Mouse (Mus musculus) heart, postnatal 0 days (tissue): ENCODE measurements around the gene Olfr318. TPM values are rescaled to one million over a fixed set of nuclear protein-coding genes. Genes with fewer than 3 reads are reported as not detected.
"Not testable (repeated sequence)": the region's sequence is repeated elsewhere in the genome, so short reads cannot be mapped to it uniquely, and the experiment has no call there.

Experiments
- ATAC-seq: fragments of 200-750 bp; cut with Nextera tagmentation; 2 replicates; pipeline ENCODE4 v1.8.0; 2017; ENCODE audit warnings: low read depth, moderate number of reproducible peaks, moderate library complexity; ENCODE audit not compliant: insufficient read depth
- DNase-seq: peaks from one replicate; pipeline ENCODE4 v3.0.0-alpha.2; 2016; ENCODE audit warnings: low spot score
- H3K27ac ChIP-seq: fragments of 300-500 bp; sonication (generic); 2 replicates; pipeline ENCODE4 v1.5.1; 2014; ENCODE audit warnings: low read depth, mild to moderate bottlenecking
- H3K27me3 ChIP-seq: fragments of 300-500 bp; sonication (generic); 2 replicates; pipeline ENCODE4 v1.6.1; 2014; ENCODE audit warnings: low read length, mixed read lengths; ENCODE audit not compliant: control insufficient read depth, insufficient read depth
- H3K36me3 ChIP-seq: fragments of 300-500 bp; sonication (generic); replicated peaks from 2 replicates; pipeline ENCODE4 v1.6.1; 2014; ENCODE audit warnings: low read length, mixed read lengths; ENCODE audit not compliant: control insufficient read depth, insufficient read depth
- H3K4me1 ChIP-seq: fragments of 300-500 bp; sonication (generic); 2 replicates; pipeline ENCODE4 v1.6.1; 2014; ENCODE audit warnings: antibody characterized with exemption; ENCODE audit not compliant: control insufficient read depth, insufficient read depth
- H3K4me2 ChIP-seq: fragments of 300-500 bp; sonication (generic); 2 replicates; pipeline ENCODE4 v1.6.1; 2014; ENCODE audit warnings: low read depth, mild to moderate bottlenecking, low read length, moderate library complexity
- H3K4me3 ChIP-seq: fragments of 300-500 bp; sonication (generic); 2 replicates; pipeline ENCODE4 v1.5.1; 2014; ENCODE audit warnings: low read depth, low read length
- H3K9ac ChIP-seq: fragments of 300-500 bp; sonication (generic); replicated peaks from 2 replicates; pipeline ENCODE4 v1.6.1; 2014; ENCODE audit warnings: low read depth, low read length, mixed read lengths
- H3K9me3 ChIP-seq: fragments of 300-500 bp; sonication (generic); replicated peaks from 2 replicates; pipeline ENCODE4 v1.6.1; 2016; ENCODE audit warnings: low read length; ENCODE audit not compliant: control insufficient read depth
- CTCF ChIP-seq: IDR thresholded peaks from 2 replicates; pipeline ENCODE4 v1.5.1; 2016; ENCODE audit warnings: antibody characterized with exemption, control low read depth, low read depth
- EP300 ChIP-seq: IDR thresholded peaks from 2 replicates; pipeline ENCODE4 v1.6.1; 2016; ENCODE audit warnings: antibody characterized with exemption, low read depth
- WGBS: fragments of 180-500 bp; shearing (Covaris S2); extraction: QIAGEN DNeasy Blood & Tissue Kit; methylation state at CpG from one replicate; pipeline ENCODE4 v1.1.7; 2014; 5-methylcytosine and 5-hydroxymethylcytosine counted together
- polyA plus RNA-seq: library from polyadenylated mRNA; unstranded; fragments of >200 nt; fragmentation: Nextera tagmentation; extraction: Ambion mirVana; gene quantifications from 2 replicates; pipeline ENCODE4 v1.2.1, GENCODE M21; 2015
- total RNA-seq: library from RNA; depleted of rRNA; stranded (reverse); fragments of >200 nt; gene quantifications from 2 replicates; pipeline ENCODE4 v1.2.3, GENCODE M21; 2014; ENCODE audit warnings: low replicate concordance

Gene Olfr318
- total and polyA plus RNA-seq, 2 experiments from 2014 or later: not detected

- WGBS: 74% methylated on average over 4 of the region's 4 CpGs
- H3K27me3 ChIP-seq: no peaks in the 10 kb centered on the region
- TF ChIP-seq CTCF (no peak), EP300 (no peak)
Observed at GRCm38 (mm10) chr11:58719701-58720100, 4.1 kb downstream of the Olfr318 start.

GRCm38 (mm10) chr11:58717723-58718122 lies 6.1 kb downstream of the Olfr318 start:
- H3K9ac ChIP-seq, H3K9me3 ChIP-seq, H3K36me3 ChIP-seq, H3K4me3 ChIP-seq, H3K4me2 ChIP-seq, H3K27ac ChIP-seq, ATAC-seq, H3K27me3 ChIP-seq, DNase-seq, H3K4me1 ChIP-seq: not testable (repeated sequence)
- WGBS: 91% methylated on average over 6 of the region's 7 CpGs

More at GRCm38 (mm10) chr11:58719701-58720100, 4.1 kb downstream of the Olfr318 start:
- no peak overlapping the region for H3K4me3 ChIP-seq
- no peaks in the 10 kb centered on the region for H3K9me3 ChIP-seq
- ATAC-seq (no peak), DNase-seq (no peak)
- no peaks in the 10 kb centered on the region for H3K36me3 ChIP-seq
- no peaks in the 10 kb centered on the region for H3K4me1 ChIP-seq
- no peak overlapping the region for H3K4me2 ChIP-seq
- H3K27ac ChIP-seq: no peak overlapping the region
- no peak overlapping the region for H3K9ac ChIP-seq

DNA sequence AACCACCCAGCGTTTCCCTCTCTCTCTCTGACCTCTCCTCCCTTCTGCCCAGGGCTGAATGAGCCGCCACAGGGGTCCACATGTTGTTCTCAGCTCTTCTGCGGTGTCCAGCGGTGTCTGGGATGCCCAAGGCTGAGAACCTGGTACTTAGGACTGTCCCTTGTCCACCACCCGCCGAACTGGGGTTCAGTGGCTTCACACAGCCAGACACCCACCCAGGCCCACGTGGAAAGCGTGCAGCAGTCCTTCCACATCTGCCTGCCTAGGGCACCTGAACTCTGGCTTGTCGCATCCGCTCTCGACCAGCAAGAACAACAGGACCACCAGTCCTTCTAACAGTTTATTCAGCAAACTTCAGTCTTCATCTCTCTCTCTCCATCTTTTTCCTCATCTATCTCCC lies 14.7 kb downstream of the Olfr318 start:
- no peaks in the 10 kb centered on the region for H3K27me3 ChIP-seq
- H3K9me3 ChIP-seq: no peaks in the 10 kb centered on the region; the same call in 1 of the 2 replicates
- WGBS: 71% methylated on average over 11 of the region's 11 CpGs
- no peak overlapping the region for H3K4me3 ChIP-seq
- H3K4me1 ChIP-seq: no peaks in the 10 kb centered on the region
- DNase-seq: no peak
- H3K27ac ChIP-seq: no peak overlapping the region
- no peak overlapping the region for H3K9ac ChIP-seq
- no peaks in the 10 kb centered on the region for H3K36me3 ChIP-seq
- H3K4me2 ChIP-seq: no peak overlapping the region
- no peak for ATAC-seq
- TF ChIP-seq CTCF: no peak

DNA sequence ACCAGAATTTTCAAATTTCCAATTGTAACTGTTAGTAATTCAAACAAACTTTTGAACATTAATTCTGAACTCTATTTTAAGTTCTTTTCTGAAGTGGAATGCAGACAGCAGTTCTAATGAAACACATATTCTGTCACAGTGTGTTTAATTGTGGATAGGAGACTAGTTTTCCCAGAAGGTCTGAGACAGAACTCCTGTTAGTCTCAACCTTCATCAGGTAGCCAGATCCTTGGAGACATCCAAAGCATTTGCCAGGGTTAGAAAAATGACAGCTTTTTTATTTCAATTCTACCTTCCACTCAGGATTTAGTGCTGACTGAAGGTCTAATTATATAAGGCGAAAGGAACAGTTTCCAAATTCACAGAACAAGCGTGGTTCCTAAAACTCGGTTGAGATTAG lies 25.0 kb downstream of the Olfr318 start, which contains the start of gene Olfr319:
Gene Olfr319, plus strand, starts transcription at position 301 of the 400 bp plus-strand sequence.
- ATAC-seq (no peak), DNase-seq (no peak)
- H3K4me1 ChIP-seq: no peaks in the 10 kb centered on the region
- 67% methylated on average over 3 of the region's 3 CpGs for WGBS
- no peak within 1 kb of the TSS for H3K27ac ChIP-seq
- no peak within 1 kb of the TSS for H3K4me3 ChIP-seq
- H3K9ac ChIP-seq: no peak within 1 kb of the TSS
- no peak within 1 kb of the TSS for H3K4me2 ChIP-seq
- TF ChIP-seq CTCF (no peak), EP300 (no peak)
- no peaks in the 10 kb centered on the region; the same call in 1 of the 2 replicates for H3K9me3 ChIP-seq
- no peaks in the 10 kb centered on the region for H3K36me3 ChIP-seq
- no peaks in the 10 kb centered on the region for H3K27me3 ChIP-seq

GRCm38 (mm10) chr11:58680799-58681198 lies 43.0 kb downstream of the Olfr318 start, which contains the start of gene Olfr320:
Gene Olfr320, plus strand, starts transcription at chr11:58681099.
- TF ChIP-seq CTCF: no peak
- TF ChIP-seq EP300: no peak
- 72% methylated on average over 1 of the region's 1 CpGs for WGBS
- H3K9ac ChIP-seq: no peak within 1 kb of the TSS
- H3K27me3 ChIP-seq: no peaks in the 10 kb centered on the region
- no peak for DNase-seq
- no peaks in the 10 kb centered on the region for H3K9me3 ChIP-seq
- ATAC-seq: no peak
- no peak within 1 kb of the TSS for H3K4me2 ChIP-seq
- no peak within 1 kb of the TSS for H3K4me3 ChIP-seq
- H3K4me1 ChIP-seq: no peaks in the 10 kb centered on the region
- H3K36me3 ChIP-seq: no peaks in the 10 kb centered on the region
- no peak within 1 kb of the TSS for H3K27ac ChIP-seq

GRCm38 (mm10) chr11:58671825-58672224 lies 52.0 kb downstream of the Olfr318 start:
- no peaks in the 10 kb centered on the region for H3K27me3 ChIP-seq
- H3K4me2 ChIP-seq: no peak overlapping the region
- H3K9me3 ChIP-seq: no peaks in the 10 kb centered on the region
- H3K4me1 ChIP-seq: no peaks in the 10 kb centered on the region
- no peak overlapping the region for H3K9ac ChIP-seq
- H3K27ac ChIP-seq: no peak overlapping the region
- no peaks in the 10 kb centered on the region for H3K36me3 ChIP-seq
- no peak for TF ChIP-seq EP300
- no peak for TF ChIP-seq CTCF
- H3K4me3 ChIP-seq: no peak overlapping the region
- DNase-seq (no peak), ATAC-seq (no peak)
- 46% methylated on average over 4 of the region's 4 CpGs for WGBS
